Mouse (Mus musculus) liver, embryonic 16.5 days (tissue): ENCODE results near the gene Arglu1. TPM values are rescaled to one million over a fixed set of nuclear protein-coding genes. Genes with fewer than 3 reads are reported as not detected.

Source experiments
- ATAC-seq: fragments of 200-750 bp; cut with Nextera tagmentation; 2 replicates; pipeline ENCODE4 v1.8.0; 2017; ENCODE audit warnings: low read depth, mild to moderate bottlenecking, moderate number of reproducible peaks, moderate library complexity
- H3K27ac ChIP-seq: fragments of 300-500 bp; sonication (generic); 2 replicates; pipeline ENCODE4 v1.5.1; 2014; ENCODE audit warnings: mild to moderate bottlenecking, low read length
- H3K27me3 ChIP-seq: fragments of 300-500 bp; sonication (generic); 2 replicates; pipeline ENCODE4 v1.6.1; 2014; ENCODE audit warnings: low read depth, low read length, mixed read lengths; ENCODE audit not compliant: control insufficient read depth, insufficient read depth
- H3K36me3 ChIP-seq: fragments of 300-500 bp; sonication (generic); 2 replicates; pipeline ENCODE4 v1.6.1; 2014; ENCODE audit warnings: mild to moderate bottlenecking; ENCODE audit not compliant: control insufficient read depth, insufficient read depth
- H3K4me1 ChIP-seq: fragments of 300-500 bp; sonication (generic); 2 replicates; pipeline ENCODE4 v1.6.1; 2014; ENCODE audit warnings: low read depth, low read length, mixed read lengths; ENCODE audit not compliant: control insufficient read depth
- H3K4me2 ChIP-seq: fragments of 300-500 bp; sonication (generic); 2 replicates; pipeline ENCODE4 v1.6.1; 2014; ENCODE audit warnings: low read depth, low read length, mixed read lengths
- H3K4me3 ChIP-seq: fragments of 300-500 bp; sonication (generic); 2 replicates; pipeline ENCODE4 v1.5.1; 2014; ENCODE audit warnings: low read depth, mild to moderate bottlenecking, low read length
- H3K9ac ChIP-seq: fragments of 300-500 bp; sonication (generic); 2 replicates; pipeline ENCODE4 v1.6.1; 2014; ENCODE audit warnings: low read depth, low read length
- H3K9me3 ChIP-seq: fragments of 300-500 bp; sonication (generic); replicated peaks from 2 replicates; pipeline ENCODE4 v1.6.1; 2016; ENCODE audit warnings: low read length; ENCODE audit not compliant: control insufficient read depth
- WGBS: fragments of 180-500 bp; shearing (Covaris S2); extraction: QIAGEN DNeasy Blood & Tissue Kit; methylation state at CpG from one replicate; pipeline ENCODE4 v1.1.7; 2014; ENCODE audit not compliant: insufficient replicate concordance; 5-methylcytosine and 5-hydroxymethylcytosine counted together
- polyA plus RNA-seq: library from polyadenylated mRNA; unstranded; fragments of >200 nt; fragmentation: Nextera tagmentation; extraction: Ambion mirVana; gene quantifications from 2 replicates; pipeline ENCODE4 v1.2.1, GENCODE M21; 2015

The Arglu1 gene
- 24.7 and 28.2 TPM in 2 replicates for polyA plus RNA-seq

GRCm38 (mm10) chr8:8690146-8691092 is at the start of gene Arglu1:
Arglu1 (minus strand) TSS chr8:8690521.
- WGBS, result under 1% methylated on average over 78 of the region's 81 CpGs
- Histone ChIP-seq H3K27ac (peak within 1 kb of the TSS; percentile 89), H3K4me2 (peak within 1 kb of the TSS; percentile 88), H3K9me3 (no peaks in the 10 kb centered on the region), H3K9ac (peak within 1 kb of the TSS; percentile 99), H3K4me1 (peaks cover 33% of the 10 kb centered on the region), H3K36me3 (no peaks in the 10 kb centered on the region), H3K27me3 (no peaks in the 10 kb centered on the region), H3K4me3 (peak within 1 kb of the TSS; percentile 94)
- peak; percentile 93 for ATAC-seq

DNA sequence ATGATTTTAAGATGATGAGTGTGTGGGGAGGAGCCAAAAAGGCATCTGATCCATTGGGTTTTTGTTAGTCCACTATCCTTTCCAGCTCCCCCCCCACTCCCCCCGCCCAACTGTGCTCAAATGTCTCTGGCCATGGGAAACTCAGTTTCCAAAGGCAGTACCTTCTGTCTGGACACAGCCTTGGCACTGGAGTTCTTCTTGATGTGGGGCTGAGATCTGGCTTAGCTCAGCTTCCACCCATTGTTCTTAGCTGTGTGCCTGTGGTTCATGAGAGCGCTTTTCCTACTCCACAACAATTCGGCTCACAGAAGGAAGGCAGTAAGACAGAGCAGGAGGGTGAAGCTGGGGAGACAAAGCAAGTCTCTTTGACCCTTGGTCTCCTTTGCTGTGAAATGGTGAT is 47.0 kb upstream of the Arglu1 start:
- 37% methylated on average over 3 of the region's 3 CpGs for WGBS
- Histone ChIP-seq H3K9me3 (no peaks in the 10 kb centered on the region), H3K27me3 (no peaks in the 10 kb centered on the region), H3K4me2 (no peak overlapping the region), H3K4me3 (no peak overlapping the region), H3K4me1 (no peaks in the 10 kb centered on the region), H3K27ac (no peak overlapping the region), H3K9ac (no peak overlapping the region), H3K36me3 (no peaks in the 10 kb centered on the region)
- ATAC-seq, result no peak

DNA sequence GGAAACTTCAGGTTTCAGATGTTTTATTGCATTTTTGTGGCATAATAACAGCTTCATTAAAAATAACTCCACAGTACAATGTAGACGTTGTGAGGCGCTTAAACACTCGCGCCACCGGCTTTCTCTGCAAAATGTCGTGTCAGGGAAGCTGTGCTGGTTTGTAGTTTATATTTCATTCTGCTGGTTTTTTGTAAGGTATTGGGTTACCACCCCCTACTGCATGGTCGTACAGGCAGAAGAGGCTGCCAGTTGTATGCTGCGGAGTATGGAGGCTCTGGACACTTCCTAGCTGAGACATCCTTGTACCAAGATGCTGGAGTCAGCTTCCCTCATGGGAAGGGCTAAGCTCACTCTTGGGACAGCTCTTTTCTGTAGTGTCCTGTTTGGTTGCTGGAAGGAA is 46.5 kb upstream of the Arglu1 start:
- Histone ChIP-seq H3K4me2 (no peak overlapping the region), H3K9me3 (no peaks in the 10 kb centered on the region), H3K9ac (no peak overlapping the region), H3K27ac (no peak overlapping the region), H3K36me3 (no peaks in the 10 kb centered on the region), H3K4me3 (no peak overlapping the region), H3K27me3 (no peaks in the 10 kb centered on the region), H3K4me1 (no peaks in the 10 kb centered on the region)
- no peak for ATAC-seq
- WGBS, result 75% methylated on average over 8 of the region's 8 CpGs

GRCm38 (mm10) chr8:8733804-8734203 is 43.5 kb upstream of the Arglu1 start:
- Histone ChIP-seq H3K4me1 (no peaks in the 10 kb centered on the region), H3K27me3 (no peaks in the 10 kb centered on the region), H3K4me2 (no peak overlapping the region), H3K36me3 (no peaks in the 10 kb centered on the region), H3K9ac (no peak overlapping the region), H3K27ac (no peak overlapping the region), H3K9me3 (no peaks in the 10 kb centered on the region), H3K4me3 (no peak overlapping the region)
- no peak for ATAC-seq
- 22% methylated on average over 4 of the region's 4 CpGs for WGBS

DNA sequence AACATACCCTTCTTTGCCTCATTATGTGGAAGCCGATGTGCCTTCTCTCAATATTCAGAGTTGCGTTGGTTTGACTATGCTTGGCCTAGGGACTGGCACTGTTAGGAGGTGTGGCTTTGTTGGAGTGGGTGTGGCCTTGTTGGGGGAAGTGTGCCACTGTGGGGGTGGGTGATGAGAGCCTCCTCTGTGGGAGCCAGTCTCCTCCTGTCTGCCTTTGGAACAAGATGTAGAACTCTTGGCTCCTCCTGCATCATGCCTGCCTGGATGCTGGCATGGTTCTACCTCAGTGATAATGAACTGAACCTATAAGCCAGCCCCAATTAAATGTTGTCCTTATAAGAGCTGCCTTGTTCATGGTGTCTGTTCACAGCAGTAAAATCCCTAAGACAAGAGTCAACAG is 38.3 kb upstream of the Arglu1 start:
- 73% methylated on average over 2 of the region's 2 CpGs for WGBS
- no peak overlapping the region for H3K27ac ChIP-seq
- no peaks in the 10 kb centered on the region for H3K36me3 ChIP-seq
- H3K27me3 ChIP-seq, result no peaks in the 10 kb centered on the region
- ATAC-seq, result no peak
- H3K9ac ChIP-seq, result no peak overlapping the region
- H3K4me1 ChIP-seq, result no peaks in the 10 kb centered on the region
- no peaks in the 10 kb centered on the region for H3K9me3 ChIP-seq
- no peak overlapping the region for H3K4me3 ChIP-seq
- H3K4me2 ChIP-seq, result no peak overlapping the region

- H3K9me3 ChIP-seq, result no peaks in the 10 kb centered on the region
- H3K27me3 ChIP-seq, result no peaks in the 10 kb centered on the region
- H3K9ac ChIP-seq, result no peak overlapping the region
- no peaks in the 10 kb centered on the region for H3K36me3 ChIP-seq
- H3K4me3 ChIP-seq, result no peak overlapping the region
- H3K4me2 ChIP-seq, result no peak overlapping the region
- H3K27ac ChIP-seq, result no peak overlapping the region
- 51% methylated on average over 2 of the region's 2 CpGs for WGBS
- no peak for ATAC-seq
- no peaks in the 10 kb centered on the region for H3K4me1 ChIP-seq
Observed at GRCm38 (mm10) chr8:8726547-8726946, 36.2 kb upstream of the Arglu1 start.

DNA sequence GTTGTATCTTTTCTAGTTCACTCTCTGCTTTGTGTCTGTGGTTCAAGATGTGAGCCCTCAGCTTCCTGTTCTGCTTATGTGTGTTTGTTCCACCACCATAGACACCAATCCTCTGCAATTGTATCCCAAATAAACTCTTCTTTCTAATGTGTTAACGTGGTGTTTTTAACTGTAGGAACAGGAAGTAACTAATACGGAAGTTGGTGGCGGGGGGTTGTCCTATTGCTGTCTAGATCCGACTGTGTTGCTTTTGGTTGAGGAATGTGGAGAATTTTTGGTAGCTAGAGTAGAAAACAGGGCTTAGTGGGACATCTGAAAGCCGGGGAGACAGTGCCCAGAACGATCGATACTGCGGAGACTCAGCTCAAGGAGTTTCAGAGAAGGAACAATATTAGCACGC is 14.5 kb upstream of the Arglu1 start:
- WGBS, result 57% methylated on average over 9 of the region's 9 CpGs
- no peak for ATAC-seq
- Histone ChIP-seq H3K27ac (no peak overlapping the region), H3K9me3 (no peaks in the 10 kb centered on the region), H3K4me3 (no peak overlapping the region), H3K27me3 (no peaks in the 10 kb centered on the region), H3K4me1 (no peaks in the 10 kb centered on the region), H3K36me3 (no peaks in the 10 kb centered on the region), H3K9ac (no peak overlapping the region), H3K4me2 (no peak overlapping the region)

GRCm38 (mm10) chr8:8703668-8704067 is 13.3 kb upstream of the Arglu1 start:
- H3K36me3 ChIP-seq, result no peaks in the 10 kb centered on the region
- ATAC-seq, result no peak

DNA sequence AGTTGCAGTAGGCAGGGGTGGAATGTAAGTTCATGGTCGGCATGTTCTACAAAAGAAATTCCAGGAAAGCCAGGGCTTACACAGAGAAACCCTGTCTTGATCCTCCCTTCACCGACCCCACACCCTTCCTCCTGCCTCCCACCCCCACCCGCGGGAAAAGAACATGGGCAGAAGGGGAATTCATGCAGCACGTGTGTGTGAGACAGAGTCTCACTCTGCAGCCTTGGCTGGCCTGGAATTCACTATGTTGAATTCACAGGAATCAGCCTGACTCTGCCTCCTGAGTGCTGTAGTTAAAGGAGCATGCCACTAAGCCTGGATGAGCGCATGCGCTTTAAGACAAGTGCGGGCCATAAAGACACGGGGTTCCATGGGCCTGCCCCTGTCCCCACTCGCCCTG is 10.5 kb upstream of the Arglu1 start:
- H3K4me3 ChIP-seq, result no peak overlapping the region
- H3K36me3 ChIP-seq, result no peaks in the 10 kb centered on the region
- H3K4me2 ChIP-seq, result no peak overlapping the region
- whole genome bisulfite sequencing, result 72% methylated on average over 10 of the region's 10 CpGs
- H3K4me1 ChIP-seq, result no peaks in the 10 kb centered on the region
- no peak for ATAC-seq
- no peaks in the 10 kb centered on the region for H3K27me3 ChIP-seq
- no peaks in the 10 kb centered on the region for H3K9me3 ChIP-seq
- H3K9ac ChIP-seq, result no peak overlapping the region
- no peak overlapping the region for H3K27ac ChIP-seq

More at GRCm38 (mm10) chr8:8703668-8704067, 13.3 kb upstream of the Arglu1 start:
- H3K4me3 ChIP-seq, result no peak overlapping the region
- no peak overlapping the region for H3K4me2 ChIP-seq
- no peak overlapping the region for H3K9ac ChIP-seq
- H3K27me3 ChIP-seq, result no peaks in the 10 kb centered on the region
- no peaks in the 10 kb centered on the region for H3K9me3 ChIP-seq
- WGBS, result 48% methylated on average over 2 of the region's 2 CpGs
- H3K27ac ChIP-seq, result no peak overlapping the region
- no peaks in the 10 kb centered on the region for H3K4me1 ChIP-seq
